Mouse (Mus musculus) heart, postnatal 4 days (tissue): Measurements from ENCODE around the gene Bicra. TPM values are rescaled to one million over a fixed set of nuclear protein-coding genes. Genes with fewer than 3 reads are reported as not detected.
A peak's percentile ranks its signal among the peaks of the same experiment; 100 is the strongest.

Experiments used
- DNase-seq: peaks from one replicate; pipeline ENCODE4 v3.0.0; 2021
- total RNA-seq, 2 experiments: library from RNA; stranded (reverse); gene quantifications; 2 replicates each; pipeline ENCODE4 v1.2.3; 2021

The Bicra gene
- total RNA-seq, 2 experiments from 2014 or later, result 7.6 to 7.8 TPM

DNA sequence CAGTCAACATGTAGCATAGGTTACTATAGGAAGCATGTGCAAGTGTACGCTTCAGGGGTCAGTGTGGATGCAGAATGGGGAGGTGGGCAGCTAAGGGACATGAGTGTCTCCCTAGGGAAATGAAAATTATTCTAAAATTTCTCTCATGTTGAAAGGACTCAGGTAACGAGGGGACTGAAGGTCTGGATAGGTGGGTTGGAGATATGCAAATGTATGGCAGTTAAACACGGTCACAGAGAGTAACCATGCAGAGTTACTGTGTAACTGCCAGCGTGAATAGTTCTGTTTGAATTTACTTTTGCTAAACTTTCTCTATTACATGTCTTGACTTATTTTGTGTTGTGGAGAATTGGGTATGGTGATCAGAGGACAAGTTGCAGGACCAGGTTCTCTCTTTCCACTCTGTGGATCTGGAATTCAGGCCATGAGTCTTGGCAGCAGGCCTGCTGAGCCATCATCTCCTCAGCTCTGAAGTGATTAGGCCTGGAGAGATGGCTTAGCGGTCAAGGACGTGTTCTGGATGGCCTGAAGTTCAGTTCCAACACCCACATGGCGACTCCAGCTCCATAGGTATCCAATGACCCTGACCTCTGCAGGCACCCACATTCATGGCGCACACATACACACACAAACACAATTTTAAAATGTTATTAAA is 33.1 kb downstream of the Bicra start:
- DNase-seq, result peak; percentile 52

DNA sequence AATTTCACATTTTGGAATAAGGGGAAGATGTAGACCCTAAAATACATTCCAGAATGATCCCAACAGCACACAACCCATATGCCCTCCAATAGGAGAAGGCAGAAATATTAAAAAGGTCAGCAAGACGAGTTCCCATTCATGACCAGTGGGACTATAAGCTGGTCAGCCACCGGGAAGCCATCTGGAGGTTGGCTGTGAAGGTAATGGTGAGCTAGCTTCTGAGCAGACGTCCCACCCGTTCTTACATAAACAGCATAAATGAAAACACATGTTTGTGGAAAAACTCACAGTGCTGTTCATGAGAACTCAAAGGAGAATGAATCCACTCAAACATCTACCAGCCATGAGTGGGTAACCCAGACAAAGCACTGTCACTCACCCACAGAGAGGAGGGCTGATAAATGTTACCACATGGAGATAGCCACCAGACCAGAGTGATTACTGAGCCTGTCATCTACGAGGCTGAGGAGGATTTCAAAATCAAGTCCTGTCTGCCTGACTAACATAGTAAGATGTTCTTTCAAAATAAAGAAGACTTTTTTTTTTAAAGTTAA is 33.9 kb downstream of the Bicra start:
- no peak for DNase-seq

- peak; percentile 63 for DNase-seq
Observed at GRCm38 (mm10) chr7:16012576-16013263, 35.0 kb downstream of the Bicra start.

- no peak for DNase-seq
Observed at GRCm38 (mm10) chr7:16011418-16012085, 36.2 kb downstream of the Bicra start.

GRCm38 (mm10) chr7:16010649-16011048 is 37.1 kb downstream of the Bicra start:
- DNase-seq, result no peak

GRCm38 (mm10) chr7:16009636-16010035 is 38.1 kb downstream of the Bicra start:
- no peak for DNase-seq

- DNase-seq, result no peak
Observed at GRCm38 (mm10) chr7:16005020-16005419, 42.7 kb downstream of the Bicra start.

DNA sequence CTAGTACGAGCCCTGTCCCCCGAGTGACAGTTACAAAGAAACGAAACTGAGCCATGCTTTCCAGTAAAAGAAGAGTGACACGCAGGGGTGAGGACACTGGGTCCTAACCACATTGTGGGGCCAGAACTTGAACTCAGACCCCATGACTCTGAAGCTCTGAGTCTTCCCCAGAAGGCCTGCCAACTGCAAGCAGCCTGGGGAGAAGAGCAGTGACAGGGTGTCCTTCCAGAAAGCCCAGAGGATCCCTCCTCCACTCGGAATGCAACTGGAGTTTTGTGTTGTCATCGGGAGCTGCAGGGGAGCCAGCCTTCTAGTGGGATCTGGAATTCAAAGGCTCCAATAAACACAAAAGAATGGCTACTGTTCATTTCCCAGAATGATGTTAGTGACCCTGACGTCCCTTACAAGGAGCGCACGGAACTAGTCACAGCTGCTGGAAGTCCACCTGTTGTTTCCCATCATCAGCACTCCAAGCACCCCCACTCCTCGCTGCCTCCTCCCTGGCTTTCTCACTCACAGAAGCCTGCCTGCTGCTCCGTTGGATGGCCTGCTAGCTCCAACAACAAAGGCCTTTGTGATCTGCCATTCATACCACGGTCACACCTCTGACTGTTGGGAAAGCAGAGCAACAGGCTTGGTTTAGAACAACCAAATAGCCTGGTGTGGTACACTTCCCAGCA is 43.4 kb downstream of the Bicra start:
- no peak for DNase-seq

- DNase-seq, result no peak
Observed at GRCm38 (mm10) chr7:16003032-16003431, 44.7 kb downstream of the Bicra start.

DNA sequence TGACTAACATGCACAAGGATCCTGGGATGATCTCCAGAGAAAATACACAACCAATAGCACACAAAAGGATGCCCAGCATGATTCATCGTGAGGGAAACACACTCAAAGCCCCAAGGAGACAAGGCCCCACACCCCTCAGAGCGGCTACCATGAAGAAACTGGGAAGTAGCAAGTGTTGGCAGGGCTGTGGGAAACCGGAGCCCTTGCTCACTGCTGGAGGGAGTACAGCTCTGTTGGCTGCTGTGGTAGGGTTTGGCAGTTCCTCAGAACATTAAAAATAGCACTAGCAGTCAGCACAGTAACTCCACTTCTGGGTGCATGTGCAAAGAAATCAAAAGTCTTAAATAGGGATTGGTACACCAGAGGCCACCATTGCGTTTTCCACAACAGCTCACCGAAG is 45.5 kb downstream of the Bicra start:
- peak; percentile 78 for DNase-seq

DNA sequence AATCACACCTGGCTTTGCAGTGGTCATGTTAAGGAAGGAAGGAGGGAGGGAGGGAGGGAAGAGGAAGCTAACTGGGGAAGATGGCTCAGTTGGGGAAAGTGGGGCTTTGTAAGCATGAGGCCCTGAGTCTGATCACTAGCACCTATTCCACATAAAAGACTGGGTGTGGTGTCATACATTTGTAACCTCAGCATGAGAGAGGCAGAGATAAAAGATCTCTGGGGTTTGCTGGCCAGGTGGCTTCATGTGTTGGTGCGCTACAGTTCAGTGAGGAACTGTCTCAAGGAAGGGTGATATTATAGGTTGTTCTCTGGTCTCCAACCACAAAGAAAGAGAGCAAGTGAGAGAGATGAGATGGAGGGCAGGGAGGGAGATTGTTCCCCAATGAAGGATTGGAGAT is 46.0 kb downstream of the Bicra start:
- no peak for DNase-seq

DNA sequence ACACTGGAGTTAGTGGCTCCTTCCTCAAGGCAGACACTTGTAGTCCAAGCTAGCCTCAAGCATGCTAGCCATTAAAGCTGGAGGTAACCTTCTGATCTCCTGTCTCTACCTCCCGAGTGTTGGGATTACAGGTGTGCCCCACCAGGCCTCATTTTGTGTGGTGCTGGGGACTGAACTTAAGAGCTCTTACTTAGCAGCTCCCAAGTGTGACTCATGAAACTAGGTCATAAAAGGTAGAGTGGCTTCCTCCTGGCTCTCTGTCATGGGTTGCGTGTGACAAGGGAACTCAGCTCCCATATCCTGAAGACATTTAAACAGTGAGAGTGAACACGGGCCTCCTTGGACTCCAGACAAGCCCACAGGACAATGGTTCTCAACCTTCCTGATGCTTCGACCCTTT is 53.9 kb downstream of the Bicra start:
- DNase-seq, result no peak

DNA sequence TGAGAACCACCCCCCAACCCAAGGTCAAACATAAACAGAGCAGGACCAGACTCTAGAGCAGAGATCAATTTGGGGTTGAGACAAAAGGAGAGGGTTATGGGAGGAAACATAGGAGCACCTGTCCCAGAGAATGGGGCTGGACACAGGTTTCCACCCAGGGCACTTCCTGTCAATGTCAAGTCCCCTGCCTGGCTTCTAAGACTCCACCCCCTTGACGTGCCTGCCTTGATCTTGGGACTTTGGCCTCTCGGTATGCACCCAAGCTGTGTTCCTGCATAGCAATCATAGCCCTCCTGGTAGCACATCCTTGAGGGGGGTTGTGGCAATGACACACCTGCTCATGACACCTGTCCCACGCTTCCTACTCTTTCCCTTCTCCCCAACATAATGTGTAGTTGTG is 54.6 kb downstream of the Bicra start:
- no peak for DNase-seq

GRCm38 (mm10) chr7:15991764-15992163 is 56.0 kb downstream of the Bicra start:
- no peak for DNase-seq

DNA sequence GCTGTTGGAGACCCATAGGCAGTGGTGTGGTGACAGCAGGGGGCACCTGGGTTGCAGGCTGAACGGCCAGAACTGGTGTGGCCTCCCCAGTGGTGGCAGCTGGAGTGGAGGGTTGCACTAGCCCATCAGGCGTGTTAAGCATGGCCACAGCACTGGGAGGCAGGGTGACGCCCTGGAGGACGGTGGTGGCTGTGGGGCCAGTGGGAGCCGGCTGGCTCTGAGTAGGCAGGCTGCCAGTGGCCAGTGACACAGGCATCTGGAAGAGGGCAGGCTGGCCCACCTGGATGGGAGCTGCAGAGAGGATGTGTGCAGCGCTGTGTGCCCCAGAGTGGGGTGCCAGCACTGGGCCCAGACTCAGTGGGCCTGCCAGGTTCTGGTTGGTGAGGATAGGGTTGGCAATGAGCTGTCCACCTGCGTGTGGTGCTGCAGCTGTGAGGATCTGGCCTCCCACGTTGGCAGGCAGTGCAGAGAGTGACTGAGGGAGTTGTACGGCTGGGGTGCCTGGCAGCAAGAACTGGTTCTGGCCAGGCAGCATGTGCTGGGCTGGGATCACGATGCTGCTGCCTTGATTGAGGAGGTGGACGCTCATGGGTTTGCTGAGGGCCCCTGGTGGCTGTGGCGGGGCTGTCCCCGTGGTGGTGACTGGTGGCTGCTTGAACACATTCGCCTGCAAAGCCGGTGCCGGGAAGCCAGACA is 59.9 kb downstream of the Bicra start:
- DNase-seq, result no peak

DNA sequence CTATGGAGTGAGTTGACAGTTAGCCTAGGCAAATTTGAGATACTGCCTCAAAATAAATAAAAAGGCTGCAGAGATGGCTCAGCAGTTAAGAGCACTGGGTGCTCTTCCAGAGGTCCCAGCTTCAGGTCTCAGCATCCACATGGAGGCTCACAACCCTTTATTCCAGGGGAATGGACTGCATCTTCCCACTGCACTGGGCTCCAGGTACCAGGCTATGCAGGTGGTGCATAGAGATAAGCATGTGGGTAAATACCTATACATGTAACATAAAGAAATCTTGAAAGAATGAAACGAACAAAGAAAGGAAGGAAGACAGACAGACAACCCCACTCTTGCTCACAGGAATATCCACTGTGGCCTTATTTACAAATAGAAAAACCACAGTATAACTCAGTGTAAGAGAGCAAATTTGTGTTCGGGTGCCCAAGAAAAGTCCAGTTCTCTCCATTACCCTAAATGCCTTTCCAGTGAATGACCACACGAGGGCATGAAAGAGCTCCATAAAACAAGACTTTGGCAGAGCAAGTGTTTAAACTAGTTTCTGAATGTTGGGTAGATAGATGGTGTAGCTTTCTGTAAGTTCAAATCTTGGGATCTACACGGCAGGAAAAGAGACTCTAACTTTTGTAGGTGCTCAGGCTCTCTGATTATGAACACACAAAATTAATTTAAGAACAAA is 64.9 kb downstream of the Bicra start:
- DNase-seq, result peak; percentile 48

GRCm38 (mm10) chr7:15981538-15981937 is 66.2 kb downstream of the Bicra start:
- DNase-seq, result peak; percentile 57

GRCm38 (mm10) chr7:15980246-15980645 is 67.5 kb downstream of the Bicra start:
- peak; percentile 59 for DNase-seq

DNA sequence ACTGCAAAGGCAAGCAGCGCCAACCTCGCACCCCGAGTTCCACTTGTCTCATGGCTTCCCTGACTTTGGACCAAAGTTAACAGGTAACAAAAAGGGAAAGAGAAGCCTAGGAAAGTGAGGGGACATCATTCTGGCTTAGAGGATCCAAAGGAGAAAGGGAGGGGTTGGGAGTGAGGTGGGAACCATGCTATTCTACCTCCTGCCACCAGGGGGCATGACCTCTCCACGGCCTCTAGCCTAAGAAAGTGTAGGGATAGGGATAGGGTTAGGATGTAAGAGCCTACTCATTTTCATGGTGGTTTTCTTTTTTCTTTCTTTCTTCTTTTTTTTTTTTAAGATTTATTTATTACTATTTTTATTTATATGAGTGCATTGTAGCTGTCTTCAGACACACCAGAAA is 71.8 kb downstream of the Bicra start:
- DNase-seq, result peak; percentile 72

DNA sequence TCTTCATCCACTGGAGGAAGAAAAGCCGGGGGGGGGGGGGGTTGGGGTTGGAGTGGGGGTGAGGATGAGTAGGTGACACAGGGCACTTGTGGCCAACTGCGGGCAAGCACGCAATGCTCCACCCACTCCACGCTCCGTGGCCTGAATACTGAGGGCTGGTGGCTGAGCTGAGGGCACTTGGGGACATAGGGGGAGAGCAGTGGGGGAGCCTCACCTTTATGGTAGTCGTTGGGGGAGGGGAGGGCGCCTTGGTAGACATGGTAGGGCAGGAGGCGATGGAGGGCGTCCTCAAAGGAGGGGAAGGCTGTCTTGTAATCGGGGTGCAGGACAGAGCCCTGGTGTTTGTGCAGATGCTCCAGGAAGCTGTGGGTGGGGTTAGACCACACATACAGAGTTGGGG is 72.3 kb downstream of the Bicra start:
- no peak for DNase-seq

DNA sequence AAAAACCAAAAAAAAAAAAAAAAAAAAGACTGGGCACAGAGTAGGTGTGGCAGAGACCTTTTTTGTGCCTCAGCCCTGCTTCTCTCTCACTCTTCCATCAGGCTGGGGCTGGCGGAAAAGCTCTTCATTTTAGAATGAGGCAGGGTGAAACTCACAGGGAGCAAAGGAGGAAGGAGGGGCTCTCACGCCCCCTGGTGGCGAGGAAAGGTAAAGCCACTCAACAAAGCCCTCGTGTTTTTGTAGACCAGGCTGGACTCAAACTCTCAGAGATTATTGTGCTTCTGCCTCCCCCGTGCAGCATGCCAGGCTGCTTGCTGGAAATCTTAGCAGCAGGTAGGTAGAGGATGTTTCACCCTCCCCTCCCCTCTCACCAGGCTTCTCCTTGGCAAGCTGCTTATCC is 73.0 kb downstream of the Bicra start:
- DNase-seq, result peak; percentile 75

- no peak for DNase-seq
Observed at GRCm38 (mm10) chr7:15972247-15972646, 75.5 kb downstream of the Bicra start.
